Mouse (Mus musculus) heart, postnatal 0 days (tissue): ENCODE data around the gene Gatad2a. TPM values are rescaled to one million over a fixed set of nuclear protein-coding genes. Genes with fewer than 3 reads are reported as not detected.
A peak's percentile ranks its signal among the peaks of the same experiment; 100 is the strongest.

Experiments
- ATAC-seq: fragments of 200-750 bp; cut with Nextera tagmentation; 2 replicates; pipeline ENCODE4 v1.8.0; 2017; ENCODE audit warnings: low read depth, moderate number of reproducible peaks, moderate library complexity; ENCODE audit not compliant: insufficient read depth
- DNase-seq: peaks from one replicate; pipeline ENCODE4 v3.0.0-alpha.2; 2016; ENCODE audit warnings: low spot score
- H3K27ac ChIP-seq: fragments of 300-500 bp; sonication (generic); 2 replicates; pipeline ENCODE4 v1.5.1; 2014; ENCODE audit warnings: low read depth, mild to moderate bottlenecking
- H3K27me3 ChIP-seq: fragments of 300-500 bp; sonication (generic); 2 replicates; pipeline ENCODE4 v1.6.1; 2014; ENCODE audit warnings: low read length, mixed read lengths; ENCODE audit not compliant: control insufficient read depth, insufficient read depth
- H3K36me3 ChIP-seq: fragments of 300-500 bp; sonication (generic); replicated peaks from 2 replicates; pipeline ENCODE4 v1.6.1; 2014; ENCODE audit warnings: low read length, mixed read lengths; ENCODE audit not compliant: control insufficient read depth, insufficient read depth
- H3K4me1 ChIP-seq: fragments of 300-500 bp; sonication (generic); 2 replicates; pipeline ENCODE4 v1.6.1; 2014; ENCODE audit warnings: antibody characterized with exemption; ENCODE audit not compliant: control insufficient read depth, insufficient read depth
- H3K4me2 ChIP-seq: fragments of 300-500 bp; sonication (generic); 2 replicates; pipeline ENCODE4 v1.6.1; 2014; ENCODE audit warnings: low read depth, mild to moderate bottlenecking, low read length, moderate library complexity
- H3K4me3 ChIP-seq: fragments of 300-500 bp; sonication (generic); 2 replicates; pipeline ENCODE4 v1.5.1; 2014; ENCODE audit warnings: low read depth, low read length
- H3K9ac ChIP-seq: fragments of 300-500 bp; sonication (generic); replicated peaks from 2 replicates; pipeline ENCODE4 v1.6.1; 2014; ENCODE audit warnings: low read depth, low read length, mixed read lengths
- H3K9me3 ChIP-seq: fragments of 300-500 bp; sonication (generic); replicated peaks from 2 replicates; pipeline ENCODE4 v1.6.1; 2016; ENCODE audit warnings: low read length; ENCODE audit not compliant: control insufficient read depth
- CTCF ChIP-seq: IDR thresholded peaks from 2 replicates; pipeline ENCODE4 v1.5.1; 2016; ENCODE audit warnings: antibody characterized with exemption, control low read depth, low read depth
- EP300 ChIP-seq: IDR thresholded peaks from 2 replicates; pipeline ENCODE4 v1.6.1; 2016; ENCODE audit warnings: antibody characterized with exemption, low read depth
- WGBS: fragments of 180-500 bp; shearing (Covaris S2); extraction: QIAGEN DNeasy Blood & Tissue Kit; methylation state at CpG from one replicate; pipeline ENCODE4 v1.1.7; 2014; 5-methylcytosine and 5-hydroxymethylcytosine counted together
- polyA plus RNA-seq: library from polyadenylated mRNA; unstranded; fragments of >200 nt; fragmentation: Nextera tagmentation; extraction: Ambion mirVana; gene quantifications from 2 replicates; pipeline ENCODE4 v1.2.1, GENCODE M21; 2015
- total RNA-seq: library from RNA; depleted of rRNA; stranded (reverse); fragments of >200 nt; gene quantifications from 2 replicates; pipeline ENCODE4 v1.2.3, GENCODE M21; 2014; ENCODE audit warnings: low replicate concordance

Gatad2a gene
- total and polyA plus RNA-seq, 2 experiments from 2014 or later: 18.9 to 26.9 TPM

GRCm38 (mm10) chr8:69870003-69870765, 126.0 kb downstream of the Gatad2a start:
- no peaks in the 10 kb centered on the region for H3K27me3 ChIP-seq
- WGBS: 79% methylated on average over 11 of the region's 11 CpGs
- H3K36me3 ChIP-seq: no peaks in the 10 kb centered on the region
- TF ChIP-seq CTCF: no peak
- no peak for TF ChIP-seq EP300
- H3K9ac ChIP-seq: no peak overlapping the region
- no peaks in the 10 kb centered on the region for H3K9me3 ChIP-seq
- no peak overlapping the region for H3K4me3 ChIP-seq
- no peak overlapping the region for H3K4me2 ChIP-seq
- ATAC-seq (no peak), DNase-seq (no peak)
- no peak overlapping the region for H3K27ac ChIP-seq
- H3K4me1 ChIP-seq: no peaks in the 10 kb centered on the region

GRCm38 (mm10) chr8:69867696-69868326, 128.4 kb downstream of the Gatad2a start:
- Histone ChIP-seq H3K36me3 (no peaks in the 10 kb centered on the region), H3K4me3 (no peak overlapping the region), H3K27ac (no peak overlapping the region), H3K9ac (no peak overlapping the region), H3K4me1 (no peaks in the 10 kb centered on the region), H3K27me3 (no peaks in the 10 kb centered on the region), H3K4me2 (no peak overlapping the region), H3K9me3 (no peaks in the 10 kb centered on the region)
- WGBS: 72% methylated on average over 5 of the region's 5 CpGs
- TF ChIP-seq EP300 (no peak), CTCF (no peak)
- ATAC-seq (peak; percentile 66; the same call in 1 of the 2 replicates), DNase-seq (no peak)

- whole genome bisulfite sequencing: 60% methylated on average over 5 of the region's 5 CpGs
- Histone ChIP-seq H3K9ac (no peak overlapping the region), H3K4me2 (no peak overlapping the region), H3K36me3 (no peaks in the 10 kb centered on the region), H3K27me3 (no peaks in the 10 kb centered on the region), H3K4me3 (no peak overlapping the region), H3K4me1 (no peaks in the 10 kb centered on the region), H3K9me3 (no peaks in the 10 kb centered on the region), H3K27ac (no peak overlapping the region)
- DNase-seq (no peak), ATAC-seq (no peak)
- no peak for TF ChIP-seq CTCF
- TF ChIP-seq EP300: no peak
Observed at GRCm38 (mm10) chr8:69864180-69864579, 132.0 kb downstream of the Gatad2a start.

GRCm38 (mm10) chr8:69863387-69864020, 132.7 kb downstream of the Gatad2a start:
- Histone ChIP-seq H3K27ac (no peak overlapping the region), H3K4me3 (no peak overlapping the region), H3K36me3 (no peaks in the 10 kb centered on the region), H3K9ac (no peak overlapping the region), H3K9me3 (no peaks in the 10 kb centered on the region), H3K4me1 (no peaks in the 10 kb centered on the region), H3K4me2 (no peak overlapping the region), H3K27me3 (no peaks in the 10 kb centered on the region)
- ATAC-seq (no peak), DNase-seq (no peak)
- TF ChIP-seq EP300 (no peak), CTCF (no peak)
- 57% methylated on average over 5 of the region's 5 CpGs for WGBS

GRCm38 (mm10) chr8:69861251-69861650, 134.9 kb downstream of the Gatad2a start:
- H3K4me3 ChIP-seq: no peak overlapping the region
- no peak overlapping the region for H3K4me2 ChIP-seq
- no peak overlapping the region for H3K27ac ChIP-seq
- DNase-seq (no peak), ATAC-seq (no peak)
- no peak overlapping the region for H3K9ac ChIP-seq
- H3K9me3 ChIP-seq: no peaks in the 10 kb centered on the region
- no peak for TF ChIP-seq EP300
- TF ChIP-seq CTCF: no peak
- H3K36me3 ChIP-seq: no peaks in the 10 kb centered on the region
- H3K27me3 ChIP-seq: no peaks in the 10 kb centered on the region
- WGBS: 45% methylated on average over 2 of the region's 2 CpGs
- H3K4me1 ChIP-seq: no peaks in the 10 kb centered on the region
